Mouse (Mus musculus) c-Kit-positive CD71-negative TER-119-negative erythroid progenitor cells, embryonic 14.5 days (primary cell): Measurements from ENCODE around the gene Tango6.

Experiments used
- DNase-seq: peaks from one replicate; pipeline ENCODE4 v3.0.0-alpha.2; 2013; ENCODE audit warnings: low read depth

Tango6 gene

GRCm38 (mm10) chr8:106818626-106819515, 136.0 kb downstream of the Tango6 start:
- DNase-seq, result no peak

DNA sequence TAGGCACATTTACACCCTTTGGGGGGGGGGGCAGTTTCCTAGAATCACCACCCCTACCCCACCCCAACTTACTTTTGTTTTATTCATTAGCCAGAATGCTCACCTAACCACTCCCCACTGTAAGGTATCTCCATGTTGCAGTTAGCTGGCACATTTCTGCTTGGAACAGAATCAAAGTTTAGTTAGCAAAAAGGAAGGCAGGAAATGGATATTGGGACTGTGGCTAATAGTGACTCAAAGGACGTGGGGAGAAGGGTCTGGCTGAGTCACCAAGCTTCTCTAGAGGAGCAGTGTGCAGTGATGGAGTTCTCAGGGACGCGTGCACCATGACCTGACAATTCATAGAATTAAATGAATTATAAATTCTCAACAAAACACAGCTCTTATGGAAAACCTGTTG, 136.7 kb downstream of the Tango6 start:
- no peak for DNase-seq

DNA sequence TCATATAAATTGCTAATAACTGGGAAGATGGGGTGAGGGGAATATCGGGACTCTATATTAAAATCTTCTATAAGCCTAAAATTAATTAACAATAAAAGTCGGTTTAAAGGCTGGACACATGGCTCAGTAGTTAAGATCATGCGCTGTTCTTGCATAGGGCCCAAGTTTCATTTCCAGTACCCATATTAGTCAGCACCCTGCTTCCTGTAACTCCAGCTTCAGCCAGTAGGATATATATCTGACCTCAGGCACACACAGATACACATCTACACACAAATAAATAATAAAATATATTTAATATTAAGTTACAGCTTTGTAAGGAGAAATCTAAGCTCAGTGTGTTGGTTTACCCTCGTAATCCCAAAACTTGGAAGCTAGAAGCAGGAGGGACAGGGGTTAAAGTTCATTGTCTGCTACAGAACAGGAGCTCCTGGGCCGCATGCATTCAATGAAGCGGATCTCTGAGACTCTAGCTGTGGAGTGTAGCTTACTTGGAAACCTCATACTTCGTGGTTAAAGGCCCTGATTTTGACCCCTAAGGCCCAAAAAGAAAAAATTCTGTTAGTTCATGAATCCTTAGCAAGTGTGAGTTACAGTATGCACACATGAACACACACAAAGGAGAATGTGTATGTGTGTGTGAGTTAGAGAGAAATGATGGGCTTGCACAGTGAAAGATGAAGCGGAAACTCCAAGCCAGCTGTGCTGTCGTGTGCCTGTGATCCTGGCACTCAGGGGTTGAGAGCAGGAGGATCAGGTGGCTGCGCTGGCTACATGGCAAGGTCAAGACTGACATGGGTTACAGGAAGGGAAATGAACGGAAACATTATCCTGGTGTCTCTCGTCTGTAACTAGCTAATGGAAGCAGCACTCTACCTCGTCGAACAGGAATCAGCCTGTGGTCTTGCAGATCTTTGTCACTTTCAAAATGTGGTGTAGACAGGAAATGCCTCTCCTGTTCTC, 138.0 kb downstream of the Tango6 start:
- DNase-seq, result no peak

GRCm38 (mm10) chr8:106828921-106829320, 146.1 kb downstream of the Tango6 start:
- no peak for DNase-seq

DNA sequence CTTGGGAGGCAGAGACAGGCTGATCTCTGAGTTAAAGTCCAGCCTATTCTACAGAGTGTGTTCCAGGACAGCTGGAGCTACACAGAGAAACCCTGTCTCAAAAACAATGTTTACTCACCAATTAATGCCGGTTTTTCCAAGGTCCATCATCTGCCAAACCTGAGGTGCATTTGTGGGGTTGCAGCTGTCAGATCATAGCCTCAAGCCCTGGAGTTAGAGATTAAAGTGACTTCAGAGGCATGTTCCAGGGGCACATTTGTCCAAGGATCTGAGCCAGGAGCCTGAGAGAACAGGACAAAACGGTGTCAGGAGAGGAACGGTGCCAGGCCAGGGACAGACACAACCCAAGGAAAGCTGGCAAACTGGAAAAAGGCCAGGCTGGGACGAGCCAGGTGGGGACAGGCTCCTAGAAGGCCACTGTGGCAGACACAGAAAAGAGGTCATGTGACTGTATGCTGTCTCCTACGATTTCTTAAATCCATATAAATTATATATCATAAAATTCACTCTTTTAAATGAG, 146.7 kb downstream of the Tango6 start:
- no peak for DNase-seq

GRCm38 (mm10) chr8:106834899-106835298, 152.0 kb downstream of the Tango6 start:
- no peak for DNase-seq

GRCm38 (mm10) chr8:106836525-106836924, 153.7 kb downstream of the Tango6 start:
- no peak for DNase-seq

DNA sequence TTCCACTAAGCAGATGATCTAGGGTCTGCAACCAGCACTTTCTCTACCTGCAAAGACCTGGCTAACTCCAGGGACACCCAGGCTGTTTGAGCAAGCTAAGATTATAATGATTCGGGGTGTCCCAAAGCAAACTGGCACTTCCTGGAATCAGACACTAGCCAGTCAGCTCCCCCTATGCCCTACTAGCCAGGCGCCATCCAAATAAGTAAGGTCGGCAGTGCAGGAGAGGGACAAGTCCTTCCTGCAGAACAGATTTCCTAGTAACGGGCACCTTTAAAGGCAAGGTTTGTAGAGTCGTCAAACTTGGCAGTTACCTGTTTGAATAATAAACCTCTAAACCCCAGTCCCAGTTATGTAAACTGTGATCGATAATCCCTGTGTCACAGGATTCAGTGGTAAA, 155.9 kb downstream of the Tango6 start:
- no peak for DNase-seq

DNA sequence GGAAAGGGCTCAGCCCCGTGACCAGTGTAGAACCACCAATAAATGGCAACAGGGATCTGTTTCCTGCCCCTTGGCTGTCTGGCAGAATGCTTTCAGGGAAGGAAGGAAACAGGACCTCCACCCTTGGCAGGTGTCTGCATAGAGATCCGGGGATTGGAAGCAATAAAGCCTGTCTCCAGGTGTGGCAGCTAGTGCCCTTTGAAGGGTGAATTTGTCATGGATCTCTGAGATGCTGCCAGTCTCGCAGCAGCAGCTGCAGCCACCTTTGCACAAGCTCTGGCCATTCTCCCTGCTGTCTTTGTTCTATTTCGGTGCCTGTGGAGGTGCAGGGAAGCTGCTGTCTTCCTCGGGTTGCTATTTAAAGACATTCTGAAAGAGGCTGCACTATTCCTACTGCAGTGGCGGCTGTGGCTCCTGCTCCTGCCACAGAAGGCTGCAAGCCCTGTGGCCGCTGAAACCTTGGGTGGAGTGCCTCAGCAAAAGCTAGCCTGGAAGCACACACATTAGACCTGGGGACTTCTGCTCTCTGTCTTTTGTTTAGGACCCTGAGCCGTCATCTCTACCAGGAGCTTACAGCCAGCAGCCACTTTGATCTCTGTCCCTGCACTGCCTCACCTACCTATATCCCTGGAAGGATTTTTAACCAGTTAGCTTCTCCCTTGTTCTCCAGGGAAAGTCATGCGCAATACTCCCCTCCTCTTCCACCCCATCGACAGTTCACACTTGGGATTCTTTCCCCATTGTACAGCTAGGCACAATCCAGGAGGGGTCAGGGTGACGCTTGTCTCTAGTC, 156.5 kb downstream of the Tango6 start:
- DNase-seq, result no peak

DNA sequence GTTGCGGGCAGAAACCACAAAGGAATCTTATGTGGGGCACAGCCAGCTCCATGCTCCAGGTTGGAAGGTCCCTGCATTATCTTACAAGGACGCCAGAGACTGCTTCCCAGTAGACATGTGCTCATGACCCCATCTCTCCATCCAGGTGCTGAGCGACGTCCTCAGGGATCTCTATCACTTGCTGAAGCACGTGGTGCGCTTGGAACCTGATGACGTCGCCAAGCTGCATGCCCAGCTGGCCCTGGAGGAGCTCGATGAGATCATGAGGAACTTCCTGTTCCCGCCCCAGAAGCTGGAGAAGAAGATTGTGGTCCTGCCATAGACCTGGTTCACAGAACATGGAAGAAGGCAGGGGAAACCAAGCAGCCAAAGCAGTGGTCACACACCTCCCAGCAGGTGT, 167.2 kb downstream of the Tango6 start:
- DNase-seq, result no peak

GRCm38 (mm10) chr8:106854534-106855241, 171.8 kb downstream of the Tango6 start:
- DNase-seq, result no peak

- DNase-seq, result no peak
These were observed 172.3 kb downstream of the Tango6 start for GRCm38 (mm10) chr8:106855242-106855562.

- no peak for DNase-seq
These were observed 180.0 kb downstream of the Tango6 start for GRCm38 (mm10) chr8:106862845-106863244.

DNA sequence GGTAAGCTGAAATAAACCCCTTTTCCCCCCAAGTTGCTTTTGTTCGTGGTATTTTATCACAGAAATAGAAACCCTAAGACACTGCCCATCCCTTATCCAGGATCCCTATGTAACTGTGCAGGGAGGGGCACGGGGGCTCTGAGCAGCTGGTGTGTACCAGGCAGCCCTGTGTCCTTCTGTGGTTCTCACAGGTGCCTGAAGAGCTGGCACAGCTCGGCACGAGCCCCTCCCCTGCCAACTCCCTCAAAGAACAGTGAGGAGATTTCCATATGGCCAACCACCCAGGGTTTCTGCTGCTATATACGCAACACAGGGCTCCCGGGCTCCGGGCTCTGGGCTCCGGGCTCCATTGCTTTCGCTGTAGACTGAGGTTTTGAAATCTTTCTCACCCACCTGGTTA, 182.5 kb downstream of the Tango6 start:
- DNase-seq, result no peak

GRCm38 (mm10) chr8:106870051-106870450, 187.2 kb downstream of the Tango6 start, which contains the start of gene Has3:
Gene Has3, plus strand, starts transcription at chr8:106870242.
- DNase-seq, result no peak

DNA sequence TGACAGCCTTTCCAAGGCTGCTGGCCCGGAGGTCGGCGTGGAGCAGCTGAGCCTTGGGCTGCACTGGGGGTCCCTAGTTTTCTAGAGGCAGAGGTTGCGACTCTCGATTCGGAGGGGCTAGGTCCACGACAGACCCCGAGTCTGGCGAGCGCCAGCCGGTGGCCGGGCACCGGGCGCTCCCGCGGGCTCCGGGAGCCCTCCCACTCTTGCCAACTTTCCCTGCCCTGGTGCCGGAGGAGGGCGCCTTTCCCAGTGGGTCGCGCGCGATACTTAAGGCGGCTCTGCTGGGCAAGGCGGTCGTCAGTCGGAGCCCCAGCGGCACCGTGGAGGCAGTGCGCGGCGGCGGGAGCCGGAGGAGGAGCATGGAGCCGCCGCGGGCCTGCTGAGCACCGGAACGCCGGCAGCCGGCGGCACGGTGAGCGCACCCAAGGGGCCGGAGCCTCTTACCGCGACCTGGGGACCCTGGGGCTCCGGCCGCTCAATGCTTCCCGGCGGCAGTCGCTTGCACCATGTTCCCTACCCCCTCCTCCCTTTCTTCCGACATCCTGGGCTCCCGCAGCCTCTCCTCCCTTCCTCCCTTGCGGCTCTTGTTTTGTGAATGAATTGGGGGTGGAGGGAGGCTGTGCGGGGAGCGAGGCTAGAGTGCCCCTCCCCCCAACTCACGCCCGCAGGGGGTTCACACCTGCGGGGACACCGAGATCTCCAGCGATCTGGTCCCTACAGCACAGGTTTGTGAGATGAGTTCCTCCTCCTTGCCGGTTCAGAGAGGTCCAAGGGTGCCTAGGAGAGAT, 187.9 kb downstream of the Tango6 start:
- no peak for DNase-seq

DNA sequence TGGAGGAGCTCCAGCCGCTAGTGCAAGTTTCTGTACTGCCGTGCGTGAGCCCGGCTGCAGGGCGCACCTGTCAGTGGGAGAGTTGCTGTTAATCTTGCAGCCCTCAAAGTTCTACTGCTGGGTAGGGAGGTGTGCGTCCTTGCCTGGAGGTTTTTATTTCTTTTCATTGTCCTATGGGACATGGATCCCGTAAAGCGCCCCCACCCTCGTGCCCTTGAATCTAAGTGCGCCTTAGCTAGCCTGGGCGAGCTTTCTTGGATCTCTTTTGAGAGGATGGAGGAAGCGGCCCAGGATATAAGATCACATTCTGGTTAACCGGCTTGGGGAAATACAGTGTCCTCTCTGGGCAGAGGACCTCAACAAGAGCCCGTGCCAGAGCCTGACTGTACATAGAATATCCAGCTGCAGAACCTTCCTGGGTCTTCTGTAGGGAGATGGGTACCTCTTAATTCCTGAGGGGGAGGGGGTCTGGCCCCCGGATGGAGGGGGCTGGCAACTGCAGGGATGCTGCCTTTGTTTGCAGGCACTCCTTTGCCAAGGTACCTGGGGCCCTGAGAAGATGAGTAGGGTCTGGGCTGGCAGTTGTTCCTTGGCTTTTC, 188.6 kb downstream of the Tango6 start:
- no peak for DNase-seq

- DNase-seq, result no peak
These were observed 189.1 kb downstream of the Tango6 start for GRCm38 (mm10) chr8:106871931-106872371.

DNA sequence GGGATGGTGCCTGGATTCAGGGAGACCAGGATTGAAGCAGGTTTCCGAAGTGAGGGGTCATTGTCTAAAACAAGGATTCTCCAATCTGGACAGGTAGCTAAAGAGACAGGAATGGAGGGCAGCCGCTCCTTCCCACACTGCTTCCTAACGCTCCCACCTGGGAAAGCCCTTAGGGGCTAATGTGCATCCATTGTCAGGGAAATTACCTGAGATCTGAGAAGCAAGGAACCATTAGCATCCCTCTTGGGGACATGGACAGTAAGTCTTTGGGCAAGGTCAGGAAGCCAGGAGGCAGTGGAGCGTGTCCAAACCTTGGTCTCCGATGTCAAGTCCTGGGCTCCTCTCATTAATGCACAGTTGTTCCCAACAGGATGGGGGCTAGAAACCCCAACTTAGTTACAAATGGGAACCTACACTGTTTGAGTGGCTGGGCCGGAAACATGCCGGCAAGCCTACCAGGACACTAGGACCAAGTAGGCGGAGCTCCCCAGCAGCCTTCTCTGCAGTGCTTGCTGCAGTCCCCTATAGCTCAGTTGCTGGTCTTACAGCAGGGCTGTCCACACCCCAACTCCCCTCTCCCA, 189.7 kb downstream of the Tango6 start:
- no peak for DNase-seq
